Mouse (Mus musculus): ENCODE data around the gene Olfr548-ps1. TPM values are rescaled to one million over a fixed set of nuclear protein-coding genes. Genes with fewer than 3 reads are reported as not detected.

Olfr548-ps1 gene
- total RNA-seq, 2 experiments from 2014 or later: not detected

- DNase-seq (ENCODE audit: low spot score in 2 of 2): no peak
Observed at GRCm38 (mm10) chr7:102573174-102573830, 32.6 kb downstream of the Olfr548-ps1 start.

- DNase-seq (ENCODE audit: low spot score in 2 of 2): no peak
Observed at GRCm38 (mm10) chr7:102575998-102576397, 35.3 kb downstream of the Olfr548-ps1 start.

GRCm38 (mm10) chr7:102591786-102592185 is 51.1 kb downstream of the Olfr548-ps1 start, which contains the start of gene Olfr551:
Olfr551 (minus strand) TSS chr7:102591886.
- no peak for DNase-seq (ENCODE audit: low spot score in 2 of 2)

Other genes starting within 250 kb of the Olfr548-ps1 start
- gene Rrm1, start 99.2 kb upstream of the Olfr548-ps1 start, total RNA-seq (2021): 10 to 100 TPM; 10.9 to 12.7 TPM
- not detected for gene Olfr543, start 59.2 kb upstream of the Olfr548-ps1 start, total RNA-seq (2021)
- not detected for gene Olfr544, start 52.6 kb upstream of the Olfr548-ps1 start, total RNA-seq (2021)
- not detected for gene Olfr545, start 41.3 kb upstream of the Olfr548-ps1 start, total RNA-seq (2021)
- gene Olfr547, start 6.1 kb upstream of the Olfr548-ps1 start, total RNA-seq (2021): not detected
- not detected for gene Olfr549, start 9.0 kb downstream of the Olfr548-ps1 start, total RNA-seq (2021)
- 1 to 10 TPM; 2.6 to 2.8 TPM for gene Trim21, start 24.6 kb downstream of the Olfr548-ps1 start, total RNA-seq (2021)
- under 1 TPM; 0.19 to 0.70 TPM for gene Olfr550, start 30.5 kb downstream of the Olfr548-ps1 start, total RNA-seq (2021)
- gene Olfr551, start 51.0 kb downstream of the Olfr548-ps1 start, total RNA-seq (2021): not detected
- under 1 TPM in 1 of 2 experiments, not detected in 1; 0.09 TPM for gene Olfr552, start 56.9 kb downstream of the Olfr548-ps1 start, total RNA-seq (2021)
- gene Olfr553, start 77.3 kb downstream of the Olfr548-ps1 start, total RNA-seq (2021): not detected
- gene Olfr554, start 97.5 kb downstream of the Olfr548-ps1 start, total RNA-seq (2021): not detected
- gene Olfr555, start 117.9 kb downstream of the Olfr548-ps1 start, total RNA-seq (2021): not detected
- not detected for gene Olfr556, start 124.0 kb downstream of the Olfr548-ps1 start, total RNA-seq (2021)
- gene Trim68, start 146.4 kb downstream of the Olfr548-ps1 start, total RNA-seq (2021): 1 to 10 TPM; 3.0 to 4.6 TPM
- gene Olfr557, start 155.0 kb downstream of the Olfr548-ps1 start, total RNA-seq (2021): not detected
- gene Olfr558, start 161.3 kb downstream of the Olfr548-ps1 start, total RNA-seq (2021): under 1 TPM; 0.16 to 0.40 TPM
- gene Olfr33, start 178.2 kb downstream of the Olfr548-ps1 start, total RNA-seq (2021): not detected
- gene Olfr559, start 186.6 kb downstream of the Olfr548-ps1 start, total RNA-seq (2021): not detected
- under 1 TPM; 0.16 to 0.49 TPM for gene Olfr560, start 218.5 kb downstream of the Olfr548-ps1 start, total RNA-seq (2021)
- gene Olfr78, start 218.6 kb downstream of the Olfr548-ps1 start, total RNA-seq (2021): under 1 TPM; 0.59 to 0.65 TPM
- gene Olfr561, start 230.3 kb downstream of the Olfr548-ps1 start, total RNA-seq (2021): not detected

All from left cerebral cortex, adult 18-20 months (tissue).